Mouse (Mus musculus) midbrain, embryonic 16.5 days (tissue): ENCODE results near the gene Pgpep1. TPM values are rescaled to one million over a fixed set of nuclear protein-coding genes. Genes with fewer than 3 reads are reported as not detected.

ENCODE experiments used
- ATAC-seq: fragments of 200-750 bp; cut with Nextera tagmentation; 2 replicates; pipeline ENCODE4 v1.8.0; 2017; ENCODE audit warnings: moderate TSS enrichment
- H3K27ac ChIP-seq: fragments of 300-500 bp; sonication (generic); 2 replicates; pipeline ENCODE4 v1.5.1; 2014; ENCODE audit warnings: mild to moderate bottlenecking, low read length, mixed read lengths
- H3K27me3 ChIP-seq: fragments of 300-500 bp; sonication (generic); 2 replicates; pipeline ENCODE4 v1.6.1; 2014; ENCODE audit warnings: low read depth, low read length, mixed read lengths; ENCODE audit not compliant: control insufficient read depth, insufficient read depth
- H3K36me3 ChIP-seq: fragments of 300-500 bp; sonication (generic); 2 replicates; pipeline ENCODE4 v1.6.1; 2014; ENCODE audit warnings: mild to moderate bottlenecking, low read length, moderate library complexity, mixed read lengths; ENCODE audit not compliant: control insufficient read depth, insufficient read depth
- H3K4me1 ChIP-seq: fragments of 300-500 bp; sonication (generic); 2 replicates; pipeline ENCODE4 v1.6.1; 2014; ENCODE audit warnings: mild to moderate bottlenecking, low read length, mixed read lengths; ENCODE audit not compliant: control insufficient read depth, insufficient read depth
- H3K4me2 ChIP-seq: fragments of 300-500 bp; sonication (generic); 2 replicates; pipeline ENCODE4 v1.6.1; 2014; ENCODE audit warnings: mild to moderate bottlenecking, low read length, mixed read lengths
- H3K4me3 ChIP-seq: fragments of 300-500 bp; sonication (generic); 2 replicates; pipeline ENCODE4 v1.5.1; 2014; ENCODE audit warnings: low read depth, mild to moderate bottlenecking, low read length, moderate library complexity, mixed read lengths
- H3K9ac ChIP-seq: fragments of 300-500 bp; sonication (generic); 2 replicates; pipeline ENCODE4 v1.6.1; 2014; ENCODE audit warnings: low read depth, low read length, mixed read lengths
- H3K9me3 ChIP-seq: fragments of 300-500 bp; sonication (generic); replicated peaks from 2 replicates; pipeline ENCODE4 v1.6.1; 2014; ENCODE audit warnings: mild to moderate bottlenecking, low read length, mixed read lengths; ENCODE audit not compliant: control insufficient read depth, poor library complexity, severe bottlenecking
- WGBS: fragments of 180-500 bp; shearing (Covaris S2); extraction: QIAGEN DNeasy Blood & Tissue Kit; methylation state at CpG from one replicate; pipeline ENCODE4 v1.1.7; 2014; 5-methylcytosine and 5-hydroxymethylcytosine counted together
- polyA plus RNA-seq: library from polyadenylated mRNA; unstranded; fragments of >200 nt; fragmentation: Nextera tagmentation; extraction: Ambion mirVana; gene quantifications from 2 replicates; pipeline ENCODE4 v1.2.1, GENCODE M21; 2015

Pgpep1 gene
- 67.2 and 69.7 TPM in 2 replicates for polyA plus RNA-seq

DNA sequence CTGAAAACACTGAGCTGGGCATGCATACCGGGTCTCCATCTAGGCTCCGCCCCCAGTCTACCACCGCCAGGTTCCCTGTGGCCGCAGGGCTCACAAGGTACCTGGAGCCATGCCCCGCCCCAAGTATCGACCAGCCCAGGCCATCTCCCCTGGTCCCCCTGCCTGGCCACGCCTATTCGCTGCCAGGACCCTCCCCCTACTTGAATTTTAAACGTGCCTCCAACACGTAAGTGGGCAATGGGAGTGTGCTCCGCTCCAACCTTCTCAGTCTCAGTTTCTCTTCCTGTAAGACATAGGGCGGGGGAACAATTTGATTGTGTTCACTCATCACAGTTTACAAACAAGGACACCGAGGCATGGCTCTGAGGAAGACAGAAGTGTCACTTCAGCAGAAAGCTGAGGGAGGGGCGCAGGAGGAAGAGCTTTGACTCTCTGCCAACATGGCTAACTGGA is at the start of gene Pgpep1:
TSS of gene Pgpep1 (minus strand) at position 116 of the 453 bp plus-strand sequence.
- H3K9me3 ChIP-seq, result no peaks in the 10 kb centered on the region
- H3K27me3 ChIP-seq, result no peaks in the 10 kb centered on the region
- peak within 1 kb of the TSS; percentile 48; the same call in 1 of the 2 replicates for H3K27ac ChIP-seq
- H3K9ac ChIP-seq, result peak within 1 kb of the TSS; percentile 86
- H3K36me3 ChIP-seq, result 0 out of 2 replicates have a peak, but pooled peaks cover 3% of the 10 kb centered on the region
- peak; percentile 65 for ATAC-seq
- peaks cover 17% of the 10 kb centered on the region for H3K4me1 ChIP-seq
- H3K4me2 ChIP-seq, result peak within 1 kb of the TSS; percentile 97
- 3% methylated on average over 14 of the region's 14 CpGs for WGBS
- H3K4me3 ChIP-seq, result peak within 1 kb of the TSS; percentile 79

DNA sequence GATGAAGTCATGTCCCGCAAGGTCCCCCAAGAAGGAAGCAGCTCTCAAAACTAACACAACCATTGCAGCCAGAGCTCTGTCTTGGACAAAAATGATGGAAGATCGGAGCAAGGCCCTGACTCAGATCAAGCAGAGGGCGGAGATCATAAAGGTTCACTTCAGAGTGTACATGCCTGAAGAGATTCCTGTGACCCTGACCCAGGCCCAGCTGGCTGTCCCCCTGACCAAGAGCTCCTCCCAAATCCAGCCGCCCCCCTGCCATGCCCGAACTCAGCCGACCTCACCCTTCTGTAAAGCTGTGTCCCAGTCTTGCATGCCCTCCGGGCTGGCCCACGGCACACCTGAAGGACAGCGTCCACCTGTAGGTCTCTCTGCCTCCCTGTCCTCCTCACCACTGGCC is 49.6 kb upstream of the Pgpep1 start:
- H3K4me2 ChIP-seq, result no peak overlapping the region
- no peak overlapping the region for H3K4me3 ChIP-seq
- H3K9ac ChIP-seq, result no peak overlapping the region
- ATAC-seq, result no peak
- no peaks in the 10 kb centered on the region for H3K27me3 ChIP-seq
- H3K27ac ChIP-seq, result no peak overlapping the region
- WGBS, result 94% methylated on average over 9 of the region's 9 CpGs
- H3K9me3 ChIP-seq, result no peaks in the 10 kb centered on the region
- H3K36me3 ChIP-seq, result 0 out of 2 replicates have a peak, but pooled peaks cover under 1% of the 10 kb centered on the region
- no peaks in the 10 kb centered on the region for H3K4me1 ChIP-seq

DNA sequence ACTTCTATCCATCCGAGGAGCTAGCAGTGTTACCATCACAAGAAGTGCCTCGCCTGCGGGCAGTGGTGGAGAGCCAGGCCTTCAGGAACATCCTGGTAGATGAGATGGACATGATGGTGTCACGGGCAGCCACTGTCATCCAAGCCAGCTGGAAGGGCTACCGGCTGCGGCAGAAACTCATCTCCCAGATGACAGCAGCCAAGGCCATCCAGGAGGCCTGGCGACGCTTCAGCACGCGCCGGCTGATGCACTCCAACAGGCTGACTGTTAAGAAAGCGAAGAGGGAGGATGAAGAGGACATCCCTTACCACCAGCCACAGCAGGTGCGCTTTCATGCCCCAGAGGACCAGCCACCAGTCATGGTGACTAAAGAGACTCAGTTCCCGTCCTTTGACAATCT is 48.1 kb upstream of the Pgpep1 start:
- H3K36me3 ChIP-seq, result 0 out of 2 replicates have a peak, but pooled peaks cover 3% of the 10 kb centered on the region
- H3K9ac ChIP-seq, result no peak overlapping the region
- no peak overlapping the region for H3K4me3 ChIP-seq
- H3K27me3 ChIP-seq, result no peaks in the 10 kb centered on the region
- no peak for ATAC-seq
- WGBS, result 91% methylated on average over 14 of the region's 14 CpGs
- no peak overlapping the region for H3K27ac ChIP-seq
- no peaks in the 10 kb centered on the region for H3K9me3 ChIP-seq
- H3K4me1 ChIP-seq, result no peaks in the 10 kb centered on the region
- no peak overlapping the region for H3K4me2 ChIP-seq

DNA sequence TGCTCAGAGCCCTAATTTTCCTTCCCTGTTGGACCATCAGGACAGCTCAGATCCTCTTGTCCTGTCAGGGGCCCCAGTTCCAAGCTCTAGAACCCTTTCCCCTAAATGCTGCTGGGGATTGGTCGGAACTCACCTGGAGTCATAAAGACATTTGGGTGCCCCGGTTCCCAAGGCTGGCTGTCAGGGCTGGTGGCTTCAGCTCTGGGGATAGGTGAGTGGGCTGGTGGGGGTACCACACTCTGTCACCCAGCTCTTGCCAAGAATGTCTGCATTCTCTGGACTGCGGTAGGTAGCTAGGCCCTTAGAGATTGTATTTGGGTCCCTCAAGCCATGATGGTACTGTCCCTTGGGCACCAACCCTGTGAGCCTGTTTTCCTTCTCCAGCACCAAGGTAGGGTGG is 43.1 kb upstream of the Pgpep1 start, which contains the start of gene Iqcn:
TSS of gene Iqcn (plus strand) at position 171 of the 400 bp plus-strand sequence.
- Histone ChIP-seq H3K4me3 (peak within 1 kb of the TSS; percentile 4; the same call in 1 of the 2 replicates), H3K9me3 (no peaks in the 10 kb centered on the region), H3K4me2 (peak within 1 kb of the TSS; percentile 82), H3K9ac (no peak within 1 kb of the TSS), H3K27me3 (no peaks in the 10 kb centered on the region), H3K36me3 (0 out of 2 replicates have a peak, but pooled peaks cover 3% of the 10 kb centered on the region), H3K4me1 (peaks cover 19% of the 10 kb centered on the region), H3K27ac (no peak within 1 kb of the TSS)
- no peak for ATAC-seq
- WGBS, result 97% methylated on average over 3 of the region's 3 CpGs

GRCm38 (mm10) chr8:70702842-70703182 is 42.6 kb upstream of the Pgpep1 start:
- Histone ChIP-seq H3K4me2 (peak overlapping the region; percentile 82; the same call in 1 of the 2 replicates), H3K9ac (no peak overlapping the region), H3K4me1 (peaks cover 23% of the 10 kb centered on the region), H3K27me3 (no peaks in the 10 kb centered on the region), H3K9me3 (no peaks in the 10 kb centered on the region), H3K36me3 (0 out of 2 replicates have a peak, but pooled peaks cover 3% of the 10 kb centered on the region), H3K4me3 (no peak overlapping the region), H3K27ac (no peak overlapping the region)
- WGBS, result 77% methylated on average over 3 of the region's 3 CpGs
- ATAC-seq, result no peak

- no peak for ATAC-seq
- Histone ChIP-seq H3K27me3 (no peaks in the 10 kb centered on the region), H3K4me2 (peak overlapping the region; percentile 82), H3K4me1 (peaks cover 28% of the 10 kb centered on the region), H3K36me3 (0 out of 2 replicates have a peak, but pooled peaks cover 3% of the 10 kb centered on the region), H3K4me3 (peak overlapping the region; percentile 4; the same call in 1 of the 2 replicates), H3K27ac (no peak overlapping the region), H3K9ac (peak overlapping the region; percentile 99; the same call in 1 of the 2 replicates), H3K9me3 (no peaks in the 10 kb centered on the region)
- 91% methylated on average over 2 of the region's 2 CpGs for WGBS
Measured at GRCm38 (mm10) chr8:70701982-70702841, 42.0 kb upstream of the Pgpep1 start.

GRCm38 (mm10) chr8:70701048-70701981 is 41.1 kb upstream of the Pgpep1 start:
- H3K27me3 ChIP-seq, result no peaks in the 10 kb centered on the region
- WGBS, result 52% methylated on average over 10 of the region's 10 CpGs
- H3K9ac ChIP-seq, result peak overlapping the region; percentile 99
- H3K4me3 ChIP-seq, result peak overlapping the region; percentile 98
- H3K9me3 ChIP-seq, result no peaks in the 10 kb centered on the region
- peak overlapping the region; percentile 99 for H3K27ac ChIP-seq
- 0 out of 2 replicates have a peak, but pooled peaks cover 3% of the 10 kb centered on the region for H3K36me3 ChIP-seq
- peaks cover 36% of the 10 kb centered on the region for H3K4me1 ChIP-seq
- peak overlapping the region; percentile 82 for H3K4me2 ChIP-seq
- no peak for ATAC-seq

- Histone ChIP-seq H3K9me3 (no peaks in the 10 kb centered on the region), H3K4me3 (peak overlapping the region; percentile 98), H3K36me3 (0 out of 2 replicates have a peak, but pooled peaks cover 3% of the 10 kb centered on the region), H3K27ac (peak overlapping the region; percentile 99), H3K9ac (peak overlapping the region; percentile 99), H3K4me1 (peaks cover 36% of the 10 kb centered on the region), H3K4me2 (peak overlapping the region; percentile 82), H3K27me3 (no peaks in the 10 kb centered on the region; the same call in 1 of the 2 replicates)
- peak; percentile 22 for ATAC-seq
- WGBS, result 0% methylated on average over 20 of the region's 20 CpGs
Measured at GRCm38 (mm10) chr8:70700555-70700922, 40.4 kb upstream of the Pgpep1 start.
